Mouse (Mus musculus) thymus, adult 2 months (tissue): ENCODE measurements around the gene Slc4a1. TPM values are rescaled to one million over a fixed set of nuclear protein-coding genes. Genes with fewer than 3 reads are reported as not detected.

ENCODE experiments used
- DNase-seq: peaks from one replicate; pipeline ENCODE4 v3.0.0; 2021
- H3K27ac ChIP-seq: fragments of 200-500 bp; 2 replicates; pipeline ENCODE4 v1.5.1; 2012; ENCODE audit warnings: low read length, control low read depth; ENCODE audit not compliant: control insufficient read depth, insufficient read depth
- H3K27me3 ChIP-seq: fragments of 200-500 bp; 2 replicates; pipeline ENCODE4 v1.6.1; 2012; ENCODE audit warnings: mild to moderate bottlenecking, low read length, moderate library complexity, mixed read lengths; ENCODE audit not compliant: control insufficient read depth, insufficient read depth
- H3K36me3 ChIP-seq: fragments of 200-500 bp; 2 replicates; pipeline ENCODE4 v1.6.1; 2012; ENCODE audit warnings: mild to moderate bottlenecking, low read length, moderate library complexity; ENCODE audit not compliant: control insufficient read depth, insufficient read depth
- H3K4me1 ChIP-seq: fragments of 200-500 bp; replicated peaks from 2 replicates; pipeline ENCODE4 v1.6.1; 2012; ENCODE audit warnings: low read length; ENCODE audit not compliant: control insufficient read depth, insufficient read depth
- H3K4me3 ChIP-seq: fragments of 200-500 bp; 2 replicates; pipeline ENCODE4 v1.5.1; 2012; ENCODE audit warnings: mild to moderate bottlenecking, low read length, control low read depth, moderate library complexity; ENCODE audit not compliant: control insufficient read depth, insufficient read depth
- CTCF ChIP-seq: fragments of 200-500 bp; IDR thresholded peaks from 2 replicates; pipeline ENCODE4 v1.5.1; 2012; ENCODE audit warnings: mild to moderate bottlenecking, control low read depth, low read length, moderate library complexity, borderline replicate concordance; ENCODE audit not compliant: control insufficient read depth, poor library complexity, insufficient read depth; ENCODE audit errors: extremely low read depth
- POLR2A ChIP-seq: fragments of 200-500 bp; IDR thresholded peaks from 2 replicates; pipeline ENCODE4 v1.6.1; 2012; ENCODE audit warnings: mild to moderate bottlenecking, low read length, control low read depth, moderate library complexity; ENCODE audit not compliant: control insufficient read depth, poor library complexity, insufficient read depth; ENCODE audit errors: extremely low read depth
- WGBS: fragments of 180-500 bp; shearing (Covaris S2); methylation state at CpG from one replicate; pipeline ENCODE4 v1.1.7; 2018; 5-methylcytosine and 5-hydroxymethylcytosine counted together
- polyA plus RNA-seq: library from polyadenylated mRNA; depleted of rRNA; stranded (reverse); fragments of >200 nt; gene quantifications from 2 replicates; pipeline ENCODE4 v1.2.3, GENCODE M21; 2012

Gene Slc4a1
- polyA plus RNA-seq, 1 experiment: 0.34 TPM

- DNase-seq: no peak
- H3K27me3 ChIP-seq: no peaks in the 10 kb centered on the region
- no peaks in the 10 kb centered on the region for H3K36me3 ChIP-seq
- H3K4me1 ChIP-seq: no peaks in the 10 kb centered on the region
- 3% methylated on average over 3 of the region's 3 CpGs for WGBS
- no peak overlapping the region for H3K4me3 ChIP-seq
- no peak for TF ChIP-seq POLR2A
- no peak for TF ChIP-seq CTCF
- H3K27ac ChIP-seq: no peak overlapping the region
Measured at GRCm38 (mm10) chr11:102338561-102338960, 27.4 kb downstream of the Slc4a1 start.

- no peak for DNase-seq
- TF ChIP-seq POLR2A (no peak), CTCF (no peak)
- no peaks in the 10 kb centered on the region for H3K4me1 ChIP-seq
- no peak overlapping the region for H3K27ac ChIP-seq
- no peaks in the 10 kb centered on the region for H3K36me3 ChIP-seq
- WGBS: 91% methylated on average over 1 of the region's 1 CpGs
- no peaks in the 10 kb centered on the region for H3K27me3 ChIP-seq
- no peak overlapping the region for H3K4me3 ChIP-seq
Measured at GRCm38 (mm10) chr11:102337921-102338320, 28.1 kb downstream of the Slc4a1 start.

- 70% methylated on average over 1 of the region's 1 CpGs for WGBS
- Histone ChIP-seq H3K27ac (no peak overlapping the region), H3K4me3 (no peak overlapping the region), H3K27me3 (no peaks in the 10 kb centered on the region), H3K4me1 (no peaks in the 10 kb centered on the region), H3K36me3 (no peaks in the 10 kb centered on the region)
- TF ChIP-seq CTCF: no peak
- no peak for TF ChIP-seq POLR2A
- no peak for DNase-seq
Measured at GRCm38 (mm10) chr11:102336191-102336590, 29.8 kb downstream of the Slc4a1 start.

- no peak overlapping the region for H3K27ac ChIP-seq
- TF ChIP-seq POLR2A (no peak), CTCF (no peak)
- H3K4me1 ChIP-seq: no peaks in the 10 kb centered on the region
- no peak overlapping the region for H3K4me3 ChIP-seq
- H3K27me3 ChIP-seq: no peaks in the 10 kb centered on the region
- 64% methylated on average over 9 of the region's 9 CpGs for WGBS
- no peak for DNase-seq
- no peaks in the 10 kb centered on the region for H3K36me3 ChIP-seq
Measured at GRCm38 (mm10) chr11:102334973-102335700, 30.9 kb downstream of the Slc4a1 start.

- no peak overlapping the region for H3K4me3 ChIP-seq
- 77% methylated on average over 4 of the region's 4 CpGs for whole genome bisulfite sequencing
- no peaks in the 10 kb centered on the region for H3K27me3 ChIP-seq
- TF ChIP-seq POLR2A (no peak), CTCF (no peak)
- H3K36me3 ChIP-seq: no peaks in the 10 kb centered on the region
- DNase-seq: no peak
- H3K27ac ChIP-seq: no peak overlapping the region
- no peaks in the 10 kb centered on the region for H3K4me1 ChIP-seq
Measured at GRCm38 (mm10) chr11:102334010-102334409, 32.0 kb downstream of the Slc4a1 start.

GRCm38 (mm10) chr11:102333061-102333460 lies 32.9 kb downstream of the Slc4a1 start:
- TF ChIP-seq POLR2A: no peak
- TF ChIP-seq CTCF: no peak
- no peak overlapping the region for H3K4me3 ChIP-seq

More at GRCm38 (mm10) chr11:102333061-102333460, 32.9 kb downstream of the Slc4a1 start:
- H3K27ac ChIP-seq: no peak overlapping the region
- no peaks in the 10 kb centered on the region for H3K4me1 ChIP-seq
- no peaks in the 10 kb centered on the region for H3K27me3 ChIP-seq
- DNase-seq: no peak
- no peaks in the 10 kb centered on the region for H3K36me3 ChIP-seq
